Mouse (Mus musculus) MEL-GATA-1-ER (cell line): ENCODE data around the gene Nxpe5.
A peak's percentile ranks its signal among the peaks of the same experiment; 100 is the strongest.

Experiments used
- DNase-seq: peaks from one replicate; pipeline ENCODE4 v3.0.0-alpha.2; 2012; ENCODE audit warnings: low read depth; ENCODE audit errors: extremely low read depth

Gene Nxpe5

GRCm38 (mm10) chr5:138275216-138276050 is 49.7 kb downstream of the Nxpe5 start:
- no peak for DNase-seq

GRCm38 (mm10) chr5:138277994-138278393 is 52.3 kb downstream of the Nxpe5 start:
- DNase-seq = no peak

- no peak for DNase-seq
These were observed 54.1 kb downstream of the Nxpe5 start, which contains the start of the genes Gm43720, Gpc2 and Stag3 for GRCm38 (mm10) chr5:138279585-138280424. Gm43720 (minus strand) TSS chr5:138279958. Gpc2 (minus strand) TSS chr5:138280005. Stag3 (plus strand) TSS chr5:138280240.

GRCm38 (mm10) chr5:138280425-138280768 is 54.7 kb downstream of the Nxpe5 start:
- DNase-seq = no peak

GRCm38 (mm10) chr5:138280829-138281228 is 55.1 kb downstream of the Nxpe5 start:
- DNase-seq = no peak

GRCm38 (mm10) chr5:138281798-138282197 is 56.1 kb downstream of the Nxpe5 start:
- DNase-seq = no peak

- DNase-seq = no peak
These were observed 57.8 kb downstream of the Nxpe5 start for GRCm38 (mm10) chr5:138283540-138283939.

- DNase-seq = no peak
These were observed 62.2 kb downstream of the Nxpe5 start for GRCm38 (mm10) chr5:138287861-138288260.

GRCm38 (mm10) chr5:138291638-138292037 is 65.9 kb downstream of the Nxpe5 start:
- no peak for DNase-seq

- DNase-seq = peak; percentile 36
These were observed 68.5 kb downstream of the Nxpe5 start for GRCm38 (mm10) chr5:138294158-138294557.

- no peak for DNase-seq
These were observed 73.9 kb downstream of the Nxpe5 start for GRCm38 (mm10) chr5:138299613-138300012.
